Mouse (Mus musculus): ENCODE measurements around the gene Nol12. TPM values are rescaled to one million over a fixed set of nuclear protein-coding genes. Genes with fewer than 3 reads are reported as not detected.

Nol12 gene
- 51.0 TPM for total RNA-seq (2023)

DNA sequence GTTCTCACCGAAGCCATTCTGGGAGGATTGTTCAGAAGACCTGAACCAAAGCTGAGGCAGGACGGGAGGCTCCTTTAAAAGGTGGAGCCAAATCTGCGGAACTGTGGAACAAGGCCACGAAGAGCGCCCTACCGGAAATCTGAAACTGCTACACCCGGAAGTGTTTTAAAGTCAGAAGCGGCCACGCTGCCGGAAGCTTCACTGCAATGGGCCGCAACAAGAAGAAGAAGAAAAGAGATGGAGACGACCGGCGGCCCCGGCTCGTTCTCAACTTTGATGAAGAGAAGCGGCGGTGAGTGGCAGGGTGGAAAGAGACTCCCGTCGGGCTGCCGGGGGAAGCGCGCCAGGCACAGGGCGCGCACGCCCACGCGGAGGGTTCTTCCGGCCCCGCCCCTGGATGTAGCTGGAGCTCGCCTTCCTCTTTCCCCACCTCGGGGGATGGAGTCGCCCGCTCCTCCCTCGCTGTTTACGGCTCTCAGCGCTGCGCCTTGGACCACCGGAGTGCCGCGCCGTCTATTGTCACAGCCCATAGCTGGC lies at the start of gene Nol12:
Gene Nol12 (plus strand): TSS at position 150 of the 537 bp plus-strand sequence.

DNA sequence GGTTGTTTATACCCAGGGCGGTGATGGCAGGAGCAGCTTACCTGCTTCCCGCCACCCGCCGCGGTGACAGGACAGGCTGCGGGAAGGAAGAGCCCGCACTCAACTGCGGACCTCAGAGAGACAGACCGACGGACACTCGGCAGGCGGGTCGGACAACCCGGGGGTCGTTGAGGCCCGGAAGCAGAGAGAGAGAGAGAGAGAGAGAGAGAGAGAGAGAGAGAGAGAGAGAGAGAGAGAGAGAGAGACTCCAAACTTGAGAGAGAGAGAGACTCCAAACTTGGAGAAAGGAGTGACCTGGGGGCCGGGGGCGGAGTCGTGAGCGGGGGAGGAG lies 35.4 kb upstream of the Nol12 start, which contains the start of gene Gm49510:
Gene Gm49510 (plus strand): TSS at position 259 of the 331 bp plus-strand sequence.

GRCm38 (mm10) chr15:78899740-78900584 lies 34.8 kb upstream of the Nol12 start, which contains the start of gene Sh3bp1:
TSS of gene Sh3bp1 (plus strand) at chr15:78899768.

GRCm38 (mm10) chr15:78913632-78914090 lies 21.1 kb upstream of the Nol12 start, which contains the start of gene Pdxp:
TSS of gene Pdxp (plus strand) at chr15:78913919.

GRCm38 (mm10) chr15:78926021-78926919 lies 8.5 kb upstream of the Nol12 start, which contains the start of gene Lgals1:
TSS of gene Lgals1 (plus strand) at chr15:78926725.

DNA sequence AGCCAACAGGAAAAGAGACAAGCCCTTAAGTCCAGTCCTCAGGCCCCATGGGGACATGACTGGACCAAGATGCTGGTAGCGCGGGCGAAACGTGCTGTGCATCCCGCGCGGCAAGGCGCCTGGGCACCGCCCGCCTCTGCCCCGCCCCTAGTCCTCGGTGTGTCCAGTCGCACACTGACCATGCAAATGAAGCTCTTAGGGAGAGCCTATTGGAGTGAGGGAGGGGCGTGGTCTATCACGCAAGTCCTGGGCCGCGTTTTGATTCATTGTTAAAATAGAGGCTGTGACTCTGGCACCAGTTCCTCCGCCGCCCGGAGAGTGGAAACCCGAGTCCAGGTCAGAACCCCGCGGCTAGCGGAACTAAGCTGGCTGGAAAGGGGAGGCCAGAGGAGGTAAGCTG lies 12.9 kb downstream of the Nol12 start, which contains the start of gene Triobp:
Gene Triobp (plus strand): TSS at position 68 of the 400 bp plus-strand sequence.

Other genes starting within 250 kb of the Nol12 start
- not detected for gene Elfn2, start 216.2 kb upstream of the Nol12 start, total RNA-seq (2023)
- gene Mfng, start 161.5 kb upstream of the Nol12 start, total RNA-seq (2023), result 115 TPM
- gene Card10, start 131.9 kb upstream of the Nol12 start, total RNA-seq (2023), result 0.21 TPM
- gene Cdc42ep1, start 92.3 kb upstream of the Nol12 start, total RNA-seq (2023), result not detected
- not detected for gene Lgals2, start 79.4 kb upstream of the Nol12 start, total RNA-seq (2023)
- 75.8 TPM for gene Gga1, start 57.7 kb upstream of the Nol12 start, total RNA-seq (2023)
- 0.92 TPM for gene Gm49510, start 35.3 kb upstream of the Nol12 start, total RNA-seq (2023)
- gene Sh3bp1, start 35.2 kb upstream of the Nol12 start, total RNA-seq (2023), result 215 TPM
- gene Pdxp, start 21.0 kb upstream of the Nol12 start, total RNA-seq (2023), result 18.3 TPM
- gene Lgals1, start 8.2 kb upstream of the Nol12 start, total RNA-seq (2023), result 79.5 TPM
- gene Triobp, start 12.8 kb downstream of the Nol12 start, total RNA-seq (2023), result 28.5 TPM
- gene H1f0, start 93.5 kb downstream of the Nol12 start, total RNA-seq (2023), result 6.0 TPM
- not detected for gene Galr3, start 107.0 kb downstream of the Nol12 start, total RNA-seq (2023)
- 33.9 TPM for gene Ankrd54, start 128.0 kb downstream of the Nol12 start, total RNA-seq (2023)
- 115 TPM for gene Eif3l, start 140.2 kb downstream of the Nol12 start, total RNA-seq (2023)
- gene Micall1, start 174.0 kb downstream of the Nol12 start, total RNA-seq (2023), result 41.8 TPM
- gene Polr2f, start 206.1 kb downstream of the Nol12 start, total RNA-seq (2023), result 40.5 TPM
- not detected for gene 1700088E04Rik, start 206.3 kb downstream of the Nol12 start, total RNA-seq (2023)
- gene Sox10, start 230.3 kb downstream of the Nol12 start, total RNA-seq (2023), result not detected